Mouse (Mus musculus): Measurements from ENCODE around the gene Dnph1. TPM values are rescaled to one million over a fixed set of nuclear protein-coding genes. Genes with fewer than 3 reads are reported as not detected.

Dnph1 gene
- total RNA-seq, 2 experiments from 2014 or later: 6.0 to 7.1 TPM

DNA sequence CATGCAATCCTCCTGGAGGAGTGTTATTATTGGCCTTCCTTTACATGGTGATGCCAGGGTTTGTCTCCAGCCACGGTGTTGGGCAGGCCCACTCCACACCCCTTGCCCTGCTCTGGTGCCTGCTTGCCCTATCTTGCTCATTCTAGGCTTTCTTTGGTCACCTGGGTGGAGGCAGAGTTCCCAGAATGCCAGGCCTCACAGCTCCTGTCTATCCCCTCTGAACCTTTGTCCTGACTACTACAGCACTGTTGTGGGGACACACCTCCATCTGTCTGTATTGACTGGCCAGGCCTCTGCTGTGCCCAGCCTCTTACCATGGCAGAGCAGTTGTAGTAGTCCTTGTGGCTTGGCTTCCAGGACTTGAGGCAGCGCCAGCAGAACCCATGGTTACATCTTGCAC is 6.3 kb downstream of the Dnph1 start:
- no peak for DNase-seq
- intact Hi-C loops (cut with DNase I): no loop called here

GRCm38 (mm10) chr17:46503847-46504638 is 7.5 kb downstream of the Dnph1 start:
- DNase-seq: no peak

DNA sequence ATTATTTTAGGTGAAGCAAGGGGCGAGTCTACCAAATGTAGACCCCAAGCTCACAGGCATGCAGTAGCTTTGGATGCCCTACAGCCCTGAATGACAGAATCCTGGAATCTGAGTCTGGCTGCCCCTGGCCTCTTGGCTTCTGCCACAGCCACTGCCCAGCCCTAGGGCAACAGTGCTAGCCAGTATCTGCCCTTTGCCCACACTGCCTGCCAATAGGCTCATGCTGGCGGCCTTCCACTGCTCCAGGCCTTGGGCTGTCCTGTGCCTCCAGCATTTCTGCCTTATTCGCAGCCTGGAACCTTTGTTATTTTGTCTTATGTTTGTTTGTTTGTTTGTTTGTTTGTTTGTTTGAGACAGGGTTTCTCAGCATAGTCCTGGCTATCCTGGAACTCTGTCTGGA is 9.1 kb downstream of the Dnph1 start:
- intact Hi-C loops (cut with DNase I): no loop called here
- DNase-seq: no peak

More at GRCm38 (mm10) chr17:46503847-46504638, 7.5 kb downstream of the Dnph1 start:
- intact Hi-C loops (cut with DNase I): no loop called here

DNA sequence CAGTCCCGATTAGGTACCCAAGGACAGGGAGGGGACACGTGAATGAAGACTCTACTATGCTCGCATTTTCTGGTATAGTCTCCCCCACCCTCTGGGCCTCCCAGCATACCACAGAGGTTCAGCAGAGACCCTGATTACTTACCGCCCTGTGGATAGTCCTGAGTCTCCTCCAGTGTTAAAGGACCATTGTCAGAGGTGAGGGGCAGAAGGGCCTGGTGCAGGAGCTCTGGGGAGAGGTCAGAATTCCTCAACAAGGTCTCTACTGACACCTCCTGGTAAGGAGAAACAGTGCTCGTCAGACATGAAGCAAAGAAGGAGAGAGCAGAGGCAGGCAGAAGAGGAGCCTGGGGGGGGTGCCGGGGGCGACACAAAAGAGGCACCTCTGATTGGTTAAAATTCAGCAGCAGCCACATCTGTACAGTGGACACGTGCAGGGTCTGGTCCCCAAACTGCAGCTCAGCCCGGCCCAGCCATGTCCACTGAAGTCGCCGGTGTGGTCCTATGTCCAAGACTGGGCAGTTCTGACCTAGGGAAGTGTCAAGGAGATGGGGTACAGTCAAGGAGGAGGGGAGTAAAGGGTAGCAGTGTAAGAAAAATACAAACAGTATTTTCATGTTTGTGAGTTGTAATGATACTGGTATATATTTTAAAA is 14.7 kb downstream of the Dnph1 start:
- no peak for DNase-seq
- intact Hi-C loops (cut with DNase I): no loop called here

GRCm38 (mm10) chr17:46513329-46513728 is 16.8 kb downstream of the Dnph1 start:
- DNase-seq: no peak
- intact Hi-C loops (cut with DNase I): no loop called here

DNA sequence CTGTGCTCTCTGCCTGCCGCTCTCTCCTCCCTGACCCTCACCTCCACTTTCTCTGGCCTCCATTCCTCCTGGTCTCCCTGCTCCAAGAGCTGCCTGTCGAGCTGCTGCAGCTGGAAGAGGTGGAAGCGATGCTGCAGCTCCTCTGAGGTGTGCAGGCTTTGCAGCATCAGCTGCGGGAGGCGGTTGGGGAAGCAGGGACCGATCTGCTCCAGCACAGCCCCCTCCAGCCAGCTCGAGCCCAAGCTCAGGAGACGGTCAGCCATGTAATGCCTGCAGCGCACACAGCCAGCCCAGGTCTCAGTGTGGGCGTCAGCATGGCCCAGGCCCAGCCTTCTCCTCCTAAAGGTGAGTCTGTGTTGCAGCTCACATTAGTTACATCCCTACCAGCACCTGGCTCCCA is 23.5 kb downstream of the Dnph1 start:
- intact Hi-C loops (cut with DNase I): no loop called here

GRCm38 (mm10) chr17:46520385-46520979 is 24.0 kb downstream of the Dnph1 start:
- intact Hi-C loops (cut with DNase I): no loop called here
- no peak for DNase-seq

More for the DNA sequence above, 23.5 kb downstream of the Dnph1 start:
- no peak for DNase-seq

GRCm38 (mm10) chr17:46521174-46521573 is 24.7 kb downstream of the Dnph1 start:
- intact Hi-C loops (cut with DNase I): no loop called here
- DNase-seq: no peak

DNA sequence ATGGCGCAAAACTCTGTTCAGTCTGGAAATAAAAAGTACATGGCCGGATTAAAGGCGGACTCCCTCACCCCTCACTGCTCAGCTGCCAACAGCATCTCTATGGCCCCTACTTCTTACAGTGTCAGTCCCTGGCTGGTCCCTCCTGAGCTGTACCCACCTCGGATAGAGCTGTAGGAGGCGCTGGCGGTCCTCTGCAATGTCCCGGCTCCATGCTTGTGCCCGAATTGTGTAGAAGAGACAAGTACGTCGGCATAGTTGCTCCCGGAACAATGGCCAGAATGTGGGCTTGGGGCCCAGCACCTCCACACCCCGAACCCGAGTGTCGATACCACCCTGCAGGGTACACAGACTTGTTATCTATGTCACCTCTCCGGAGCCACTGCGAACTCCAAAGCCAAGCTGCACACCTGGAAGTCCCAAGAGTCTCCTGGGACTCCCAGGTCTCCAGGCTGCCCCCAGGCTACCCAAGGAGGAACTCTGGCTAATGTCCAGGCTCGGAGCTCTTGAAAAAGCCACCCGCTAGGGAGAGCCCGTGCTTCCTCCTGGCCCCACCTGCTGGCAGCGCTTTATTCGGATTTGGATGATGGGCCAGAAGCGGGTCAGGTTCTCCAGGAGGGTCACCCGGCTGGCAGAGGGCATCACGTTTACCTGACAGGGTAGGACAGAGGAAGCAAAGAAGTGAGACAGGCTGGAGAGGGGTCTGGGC is 25.6 kb downstream of the Dnph1 start:
- no peak for DNase-seq
- intact Hi-C loops (cut with DNase I): no loop called here

GRCm38 (mm10) chr17:46525065-46525464 is 28.6 kb downstream of the Dnph1 start:
- intact Hi-C loops (cut with DNase I): no loop called here
- no peak for DNase-seq

- DNase-seq: peak; percentile 84
- intact Hi-C loops (cut with DNase I): no loop called here
Measured at GRCm38 (mm10) chr17:46525579-46526307, 29.2 kb downstream of the Dnph1 start.

DNA sequence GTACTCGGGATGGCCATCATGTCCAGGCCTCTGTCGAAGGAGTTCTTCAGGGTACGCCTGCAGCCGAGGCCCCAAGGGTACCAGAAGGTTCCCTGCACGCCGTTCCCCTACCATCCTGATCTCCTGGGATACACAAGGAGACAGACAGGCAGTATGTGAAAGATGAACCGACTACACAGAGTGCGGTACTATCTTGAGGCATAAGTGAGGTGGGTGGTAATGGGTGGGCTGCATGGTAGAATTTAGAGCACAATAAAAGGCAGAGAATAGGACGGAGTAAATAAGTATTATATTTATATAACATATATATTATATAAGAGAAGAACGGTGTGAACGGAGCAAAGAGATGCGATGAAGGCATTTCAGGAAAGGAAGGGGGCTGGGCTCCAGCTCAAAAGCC is 47.1 kb downstream of the Dnph1 start:
- no peak for DNase-seq
- intact Hi-C loops (cut with DNase I): no loop called here

DNA sequence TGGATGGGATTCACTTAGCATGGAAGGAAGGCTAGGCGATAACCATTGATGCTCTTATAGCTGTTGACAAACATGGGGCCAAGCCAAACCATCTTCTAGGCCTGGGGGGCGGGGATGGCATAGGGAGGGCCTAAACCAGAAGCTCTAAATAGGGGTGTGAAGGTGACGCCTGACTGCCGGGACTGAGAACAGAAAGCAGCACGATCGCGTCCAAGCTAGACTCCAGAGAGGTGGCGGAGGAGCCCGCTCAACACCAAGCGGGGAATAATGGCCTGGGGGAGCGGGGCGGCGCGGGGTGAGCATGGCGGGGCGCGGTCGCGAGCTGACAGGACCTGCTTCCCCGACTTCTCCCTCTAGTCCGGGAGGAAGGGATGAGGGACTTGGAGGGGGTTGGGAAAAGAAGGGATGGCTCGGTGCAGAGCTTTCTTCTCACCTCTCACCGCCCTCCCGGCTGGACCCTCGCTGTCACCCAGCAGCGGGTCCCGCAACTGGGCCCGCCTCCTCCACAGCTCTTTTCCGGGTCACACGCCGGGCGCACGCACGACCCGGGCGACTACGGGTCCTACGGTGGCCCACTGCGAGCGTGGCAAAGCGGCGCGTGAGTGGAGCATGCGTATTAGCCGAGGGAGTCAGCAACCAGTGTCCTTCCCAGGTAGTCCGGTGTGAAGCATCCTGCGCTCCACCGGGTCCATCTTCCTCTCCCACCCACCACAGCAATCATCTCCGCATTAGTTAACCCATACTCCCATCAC is 49.5 kb downstream of the Dnph1 start, which contains the start of gene Cul9:
TSS of gene Cul9 (minus strand) at position 576 of the 752 bp plus-strand sequence.
- DNase-seq: peak; percentile 83
- intact Hi-C loops (cut with DNase I): no loop called here

DNA sequence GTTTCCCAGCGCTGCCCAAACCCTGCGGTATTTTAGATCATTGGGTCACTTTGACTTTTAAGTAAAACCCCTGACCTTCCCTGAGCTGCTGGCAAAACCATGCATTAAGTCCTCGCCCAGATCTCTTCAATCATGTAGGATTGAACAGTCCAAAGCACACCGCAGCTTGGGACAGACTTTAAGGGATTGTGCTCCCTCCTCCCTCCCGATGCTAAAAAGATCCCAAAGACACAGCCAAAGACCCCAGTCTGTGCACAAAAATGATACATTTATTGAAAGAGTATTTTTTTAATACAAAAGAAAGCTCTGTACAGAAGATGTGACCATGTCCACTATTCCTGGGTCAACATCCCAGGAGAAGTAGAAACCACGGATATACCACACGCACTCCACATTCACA is 50.1 kb downstream of the Dnph1 start:
- DNase-seq: no peak
- intact Hi-C loops (cut with DNase I): no loop called here

GRCm38 (mm10) chr17:46546995-46547394 is 50.5 kb downstream of the Dnph1 start:
- intact Hi-C loops (cut with DNase I): no loop called here
- no peak for DNase-seq

GRCm38 (mm10) chr17:46547923-46548322 is 51.4 kb downstream of the Dnph1 start:
- intact Hi-C loops (cut with DNase I): no loop called here
- DNase-seq: no peak

DNA sequence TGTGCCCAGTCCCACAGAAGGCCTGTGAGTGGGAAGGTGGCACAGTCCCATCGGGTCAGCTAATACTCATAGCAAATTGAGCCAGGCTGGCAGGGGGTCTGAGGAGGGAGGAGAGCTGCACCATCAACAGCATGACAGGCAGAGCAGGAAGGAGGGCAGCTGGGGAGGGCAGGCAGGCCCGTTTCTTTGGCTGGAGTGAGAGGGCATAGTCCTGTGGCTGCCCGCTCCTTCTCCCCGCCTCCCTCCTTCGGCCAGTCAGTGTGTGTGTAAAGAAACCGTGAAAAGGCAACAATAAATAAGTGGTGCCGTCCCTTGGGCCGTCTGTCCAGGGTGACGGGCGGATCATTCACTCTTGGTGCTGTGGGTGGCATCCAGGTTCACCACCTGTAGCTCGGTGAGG is 52.2 kb downstream of the Dnph1 start:
- intact Hi-C loops (cut with DNase I): no loop called here
- DNase-seq: no peak

- peak; percentile 69 for DNase-seq
- intact Hi-C loops (cut with DNase I): no loop called here
Measured at GRCm38 (mm10) chr17:46549193-46549592, 52.7 kb downstream of the Dnph1 start.

Data from left cerebral cortex, postnatal 4 days (tissue).